Mouse (Mus musculus) ES-Bruce4 (cell line): ENCODE measurements around the gene Tcerg1l. TPM values are rescaled to one million over a fixed set of nuclear protein-coding genes. Genes with fewer than 3 reads are reported as not detected.

Experiments
- H3K27ac ChIP-seq: 2 replicates; pipeline ENCODE4 v1.5.1; 2012; ENCODE audit warnings: low read length, inconsistent platforms; ENCODE audit not compliant: insufficient read depth
- H3K27me3 ChIP-seq: 2 replicates; pipeline ENCODE4 v1.6.1; 2012; ENCODE audit warnings: mild to moderate bottlenecking, low read length, inconsistent platforms; ENCODE audit not compliant: control insufficient read depth, poor library complexity, insufficient read depth, severe bottlenecking
- H3K36me3 ChIP-seq: 2 replicates; pipeline ENCODE4 v1.6.1; 2012; ENCODE audit warnings: inconsistent platforms, mild to moderate bottlenecking, low read length, moderate library complexity; ENCODE audit not compliant: control insufficient read depth, poor library complexity, insufficient read depth, severe bottlenecking
- H3K4me1 ChIP-seq: one replicate; pipeline ENCODE4 v1.8.1; 2011; ENCODE audit warnings: low read length; ENCODE audit not compliant: control insufficient read depth, insufficient read depth
- H3K4me3 ChIP-seq: 2 replicates; pipeline ENCODE4 v1.5.1; 2011; ENCODE audit warnings: low read depth, mild to moderate bottlenecking, low read length
- H3K9ac ChIP-seq: 2 replicates; pipeline ENCODE4 v1.6.1; 2012; ENCODE audit warnings: low read depth, mild to moderate bottlenecking, inconsistent platforms; ENCODE audit not compliant: poor library complexity, severe bottlenecking
- H3K9me3 ChIP-seq: replicated peaks from 2 replicates; pipeline ENCODE4 v1.6.1; 2012; ENCODE audit warnings: mild to moderate bottlenecking, low read length, inconsistent platforms; ENCODE audit not compliant: control insufficient read depth, poor library complexity, insufficient read depth, severe bottlenecking
- CTCF ChIP-seq: IDR thresholded peaks from one replicate; pipeline ENCODE4 v1.8.1; 2011; ENCODE audit warnings: low read depth, low read length
- EP300 ChIP-seq: IDR thresholded peaks from 2 replicates; pipeline ENCODE4 v1.6.1; 2011; ENCODE audit warnings: low read depth, low read length; ENCODE audit not compliant: insufficient read depth
- POLR2A ChIP-seq: IDR thresholded peaks from one replicate; pipeline ENCODE4 v1.8.1; 2011; ENCODE audit warnings: low read length; ENCODE audit not compliant: insufficient read depth
- polyA plus RNA-seq: library from polyadenylated mRNA; stranded (reverse); fragments of >200 nt; gene quantifications from 2 replicates; pipeline ENCODE4 v1.2.4, GENCODE M21; 2011; ENCODE audit warnings: low read depth; ENCODE audit not compliant: missing spikeins, insufficient read depth, insufficient read length

Gene Tcerg1l
- polyA plus RNA-seq, 1 experiment, result not detected

- Histone ChIP-seq H3K4me3 (no peak overlapping the region), H3K27me3 (no peaks in the 10 kb centered on the region), H3K4me1 (no peaks in the 10 kb centered on the region), H3K36me3 (no peaks in the 10 kb centered on the region), H3K9ac (no peak overlapping the region), H3K9me3 (no peaks in the 10 kb centered on the region; the same call in 1 of the 2 replicates), H3K27ac (no peak overlapping the region)
- TF ChIP-seq CTCF, result no peak
Measured at GRCm38 (mm10) chr7:138269386-138269785, 128.1 kb downstream of the Tcerg1l start.

DNA sequence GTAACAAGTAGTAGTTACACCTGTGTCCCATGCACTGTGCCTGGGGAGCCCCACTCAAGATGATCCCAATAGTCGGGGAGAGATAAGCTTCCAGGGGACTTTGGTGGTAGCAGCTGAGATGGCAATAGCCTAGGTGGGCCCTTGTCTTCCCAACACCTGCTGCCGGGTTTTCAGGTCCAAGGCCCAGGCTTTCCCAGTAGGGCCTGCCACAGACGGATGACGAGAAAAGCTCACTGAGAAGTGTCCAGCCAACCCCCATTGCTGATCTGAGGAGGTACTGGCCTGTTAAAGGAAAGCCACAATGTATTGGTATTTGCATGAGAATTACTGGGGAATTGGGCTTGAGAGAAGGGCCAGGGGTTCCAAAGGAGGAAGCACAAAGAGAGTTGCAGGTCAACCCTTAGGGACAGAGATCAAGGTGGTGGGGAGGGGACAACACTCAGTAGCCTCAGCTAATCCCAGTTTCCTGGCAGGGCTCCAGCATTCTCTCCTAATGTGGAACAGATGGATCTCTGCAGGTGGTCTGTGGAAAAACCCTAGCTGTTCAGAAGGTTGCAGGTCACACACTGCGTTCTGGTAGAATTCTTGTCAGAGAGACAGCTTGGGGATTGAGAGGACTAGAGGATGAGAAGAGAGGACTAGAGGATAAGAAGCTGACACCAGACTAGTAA is 129.4 kb downstream of the Tcerg1l start:
- Histone ChIP-seq H3K9me3 (no peaks in the 10 kb centered on the region; the same call in 1 of the 2 replicates), H3K36me3 (no peaks in the 10 kb centered on the region), H3K4me3 (no peak overlapping the region), H3K27ac (no peak overlapping the region), H3K4me1 (no peaks in the 10 kb centered on the region), H3K9ac (no peak overlapping the region), H3K27me3 (no peaks in the 10 kb centered on the region)
- no peak for TF ChIP-seq EP300
- no peak for TF ChIP-seq CTCF
- no peak for TF ChIP-seq POLR2A

GRCm38 (mm10) chr7:138248612-138249011 is 148.9 kb downstream of the Tcerg1l start:
- no peak for TF ChIP-seq EP300
- TF ChIP-seq POLR2A, result no peak
- H3K4me1 ChIP-seq, result no peaks in the 10 kb centered on the region
- no peak overlapping the region for H3K27ac ChIP-seq
- no peak overlapping the region for H3K9ac ChIP-seq
- no peaks in the 10 kb centered on the region for H3K36me3 ChIP-seq
- no peak overlapping the region for H3K4me3 ChIP-seq
- no peaks in the 10 kb centered on the region for H3K27me3 ChIP-seq
- H3K9me3 ChIP-seq, result no peaks in the 10 kb centered on the region

DNA sequence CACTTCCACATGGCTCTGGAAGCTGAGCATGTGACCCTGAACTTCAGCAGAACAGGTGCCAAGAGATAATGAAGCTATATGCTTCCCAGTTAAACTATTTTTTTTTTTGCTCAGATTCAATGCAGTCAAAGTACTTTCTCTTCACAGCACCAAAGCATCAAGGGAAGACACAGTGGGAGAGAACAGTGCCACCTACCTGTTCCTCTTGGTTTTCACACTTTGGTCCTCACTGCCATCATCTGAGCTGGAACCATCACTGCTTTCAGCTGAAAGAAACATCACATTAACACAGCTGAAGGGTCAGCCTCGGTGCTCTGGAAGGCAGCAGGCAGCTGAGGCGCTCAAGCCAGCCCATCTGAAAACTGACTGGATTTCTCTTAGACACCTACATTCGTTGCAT is 149.4 kb downstream of the Tcerg1l start:
- Histone ChIP-seq H3K36me3 (no peaks in the 10 kb centered on the region), H3K4me1 (no peaks in the 10 kb centered on the region), H3K4me3 (no peak overlapping the region), H3K9ac (no peak overlapping the region), H3K27ac (no peak overlapping the region), H3K9me3 (no peaks in the 10 kb centered on the region), H3K27me3 (no peaks in the 10 kb centered on the region)
- TF ChIP-seq POLR2A, result no peak
- no peak for TF ChIP-seq EP300
- no peak for TF ChIP-seq CTCF

DNA sequence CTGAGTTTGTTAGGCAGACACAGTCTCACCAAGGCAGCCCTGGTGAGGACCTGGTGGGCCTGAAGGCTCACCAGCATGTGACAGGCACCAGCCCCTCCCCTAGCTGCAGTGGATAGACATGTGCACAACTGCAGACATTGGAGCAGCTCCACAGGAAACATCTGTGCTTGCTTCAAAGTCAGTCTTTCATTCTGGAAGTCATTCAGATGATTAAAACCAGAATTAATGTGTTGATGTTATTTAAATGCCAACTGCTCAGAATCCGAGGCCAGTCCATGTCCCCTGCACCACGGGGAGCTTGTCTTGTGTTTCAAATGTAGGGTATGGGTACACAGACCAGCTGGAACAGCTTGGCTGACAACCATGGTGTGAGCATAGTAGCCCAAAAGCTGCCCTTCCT is 150.8 kb downstream of the Tcerg1l start:
- Histone ChIP-seq H3K4me1 (no peaks in the 10 kb centered on the region), H3K9me3 (no peaks in the 10 kb centered on the region), H3K9ac (no peak overlapping the region), H3K4me3 (no peak overlapping the region), H3K27ac (no peak overlapping the region), H3K27me3 (no peaks in the 10 kb centered on the region), H3K36me3 (no peaks in the 10 kb centered on the region)
- TF ChIP-seq CTCF (no peak), EP300 (no peak)

GRCm38 (mm10) chr7:138242229-138242628 is 155.3 kb downstream of the Tcerg1l start:
- Histone ChIP-seq H3K9me3 (no peaks in the 10 kb centered on the region), H3K4me1 (no peaks in the 10 kb centered on the region), H3K36me3 (no peaks in the 10 kb centered on the region), H3K27ac (no peak overlapping the region), H3K27me3 (no peaks in the 10 kb centered on the region), H3K4me3 (no peak overlapping the region), H3K9ac (no peak overlapping the region)
- no peak for TF ChIP-seq EP300
- no peak for TF ChIP-seq CTCF
- no peak for TF ChIP-seq POLR2A
